Mouse (Mus musculus) liver, postnatal 0 days (tissue): ENCODE results near the gene Dgkb. TPM values are rescaled to one million over a fixed set of nuclear protein-coding genes. Genes with fewer than 3 reads are reported as not detected.

Experiments
- ATAC-seq: fragments of 200-750 bp; cut with Nextera tagmentation; 2 replicates; pipeline ENCODE4 v1.8.0; 2017; ENCODE audit warnings: mild to moderate bottlenecking, moderate library complexity
- DNase-seq: peaks from one replicate; pipeline ENCODE4 v3.0.0-alpha.2; 2016
- H3K27ac ChIP-seq: fragments of 300-500 bp; sonication (generic); 2 replicates; pipeline ENCODE4 v1.5.1; 2014; ENCODE audit warnings: antibody characterized with exemption, moderate library complexity, mild to moderate bottlenecking, low read depth
- H3K27me3 ChIP-seq: fragments of 300-500 bp; sonication (generic); 2 replicates; pipeline ENCODE4 v1.6.1; 2014; ENCODE audit warnings: low read length, control low read depth, mixed read lengths; ENCODE audit not compliant: insufficient read depth
- H3K36me3 ChIP-seq: fragments of 300-500 bp; sonication (generic); replicated peaks from 2 replicates; pipeline ENCODE4 v1.6.1; 2014; ENCODE audit warnings: mild to moderate bottlenecking, control low read depth, low read length, moderate library complexity, mixed read lengths; ENCODE audit not compliant: insufficient read depth
- H3K4me1 ChIP-seq: fragments of 300-500 bp; sonication (generic); 2 replicates; pipeline ENCODE4 v1.6.1; 2014; ENCODE audit warnings: antibody characterized with exemption, mild to moderate bottlenecking, control low read depth; ENCODE audit not compliant: insufficient read depth
- H3K4me2 ChIP-seq: fragments of 300-500 bp; sonication (generic); 2 replicates; pipeline ENCODE4 v1.6.1; 2014; ENCODE audit warnings: low read depth, mild to moderate bottlenecking, low read length, moderate library complexity, mixed read lengths
- H3K4me3 ChIP-seq: fragments of 300-500 bp; sonication (generic); 2 replicates; pipeline ENCODE4 v1.5.1; 2014; ENCODE audit warnings: low read depth, low read length
- H3K9ac ChIP-seq: fragments of 300-500 bp; sonication (generic); replicated peaks from 2 replicates; pipeline ENCODE4 v1.6.1; 2014; ENCODE audit warnings: mild to moderate bottlenecking, moderate library complexity
- H3K9me3 ChIP-seq: fragments of 300-500 bp; sonication (generic); 2 replicates; pipeline ENCODE4 v1.6.1; 2016; ENCODE audit warnings: mild to moderate bottlenecking, control low read depth, low read length, mixed read lengths
- CTCF ChIP-seq: sonication (generic); IDR thresholded peaks from 2 replicates; pipeline ENCODE4 v1.5.1; 2016; ENCODE audit warnings: antibody characterized with exemption, low read depth
- EP300 ChIP-seq: IDR thresholded peaks from 2 replicates; pipeline ENCODE4 v1.6.1; 2016; ENCODE audit warnings: antibody characterized with exemption, low read depth, mild to moderate bottlenecking
- WGBS: fragments of 180-500 bp; shearing (Covaris S2); extraction: QIAGEN DNeasy Blood & Tissue Kit; methylation state at CpG from one replicate; pipeline ENCODE4 v1.1.7; 2014; ENCODE audit not compliant: insufficient replicate concordance; 5-methylcytosine and 5-hydroxymethylcytosine counted together
- polyA plus RNA-seq: library from polyadenylated mRNA; unstranded; fragments of >200 nt; fragmentation: Nextera tagmentation; extraction: Ambion mirVana; gene quantifications from 2 replicates; pipeline ENCODE4 v1.2.1, GENCODE M21; 2015

Gene Dgkb
- polyA plus RNA-seq, 1 experiment from 2014 or later, result not detected

GRCm38 (mm10) chr12:38435364-38436130, 618.0 kb downstream of the Dgkb start:
- Histone ChIP-seq H3K36me3 (no peaks in the 10 kb centered on the region), H3K4me2 (no peak overlapping the region), H3K4me3 (no peak overlapping the region), H3K4me1 (no peaks in the 10 kb centered on the region), H3K27me3 (no peaks in the 10 kb centered on the region), H3K27ac (no peak overlapping the region), H3K9ac (no peak overlapping the region), H3K9me3 (no peaks in the 10 kb centered on the region)
- WGBS, result 64% methylated on average over 10 of the region's 10 CpGs
- ATAC-seq, result no peak
- DNase-seq, result no peak
- TF ChIP-seq CTCF (no peak), EP300 (no peak)

- no peak overlapping the region for H3K9ac ChIP-seq
- DNase-seq, result no peak
- no peak overlapping the region for H3K27ac ChIP-seq
- no peaks in the 10 kb centered on the region for H3K36me3 ChIP-seq
- no peaks in the 10 kb centered on the region for H3K27me3 ChIP-seq
- no peaks in the 10 kb centered on the region for H3K4me1 ChIP-seq
- no peaks in the 10 kb centered on the region for H3K9me3 ChIP-seq
- no peak overlapping the region for H3K4me2 ChIP-seq
- 83% methylated on average over 1 of the region's 1 CpGs for WGBS
- H3K4me3 ChIP-seq, result no peak overlapping the region
- ATAC-seq, result no peak
- TF ChIP-seq CTCF (no peak), EP300 (no peak)
These were observed 618.6 kb downstream of the Dgkb start for GRCm38 (mm10) chr12:38436131-38436436.

- H3K4me3 ChIP-seq, result no peak overlapping the region
- no peak for ATAC-seq
- no peaks in the 10 kb centered on the region for H3K9me3 ChIP-seq
- no peak overlapping the region for H3K4me2 ChIP-seq
- TF ChIP-seq CTCF (no peak), EP300 (no peak)
- no peaks in the 10 kb centered on the region for H3K27me3 ChIP-seq
- H3K9ac ChIP-seq, result no peak overlapping the region
- H3K36me3 ChIP-seq, result no peaks in the 10 kb centered on the region
- 65% methylated on average over 7 of the region's 7 CpGs for WGBS
- H3K27ac ChIP-seq, result no peak overlapping the region
- no peaks in the 10 kb centered on the region for H3K4me1 ChIP-seq
- no peak for DNase-seq
These were observed 633.0 kb downstream of the Dgkb start for GRCm38 (mm10) chr12:38450323-38451087.

GRCm38 (mm10) chr12:38451677-38452076, 634.2 kb downstream of the Dgkb start:
- Histone ChIP-seq H3K9ac (no peak overlapping the region), H3K4me2 (no peak overlapping the region), H3K36me3 (no peaks in the 10 kb centered on the region), H3K27ac (no peak overlapping the region), H3K4me1 (no peaks in the 10 kb centered on the region), H3K9me3 (no peaks in the 10 kb centered on the region), H3K4me3 (no peak overlapping the region), H3K27me3 (no peaks in the 10 kb centered on the region)
- no peak for TF ChIP-seq EP300
- no peak for TF ChIP-seq CTCF
- DNase-seq (no peak), ATAC-seq (no peak)
- 88% methylated on average over 3 of the region's 3 CpGs for WGBS

- Histone ChIP-seq H3K9me3 (no peaks in the 10 kb centered on the region), H3K36me3 (no peaks in the 10 kb centered on the region), H3K4me3 (no peak overlapping the region), H3K9ac (no peak overlapping the region), H3K27ac (no peak overlapping the region), H3K4me1 (no peaks in the 10 kb centered on the region), H3K27me3 (no peaks in the 10 kb centered on the region), H3K4me2 (no peak overlapping the region)
- no peak for DNase-seq
- TF ChIP-seq CTCF (no peak), EP300 (no peak)
- ATAC-seq, result no peak
These were observed 650.7 kb downstream of the Dgkb start for GRCm38 (mm10) chr12:38468191-38468590.

GRCm38 (mm10) chr12:38468605-38469004, 651.1 kb downstream of the Dgkb start:
- ATAC-seq (no peak), DNase-seq (no peak)
- H3K9ac ChIP-seq, result no peak overlapping the region
- no peaks in the 10 kb centered on the region for H3K27me3 ChIP-seq
- no peaks in the 10 kb centered on the region for H3K36me3 ChIP-seq
- no peaks in the 10 kb centered on the region for H3K9me3 ChIP-seq
- no peaks in the 10 kb centered on the region for H3K4me1 ChIP-seq
- H3K4me3 ChIP-seq, result no peak overlapping the region
- TF ChIP-seq CTCF (no peak), EP300 (no peak)
- H3K27ac ChIP-seq, result no peak overlapping the region
- H3K4me2 ChIP-seq, result no peak overlapping the region
